Comparison of ENCODE assay signal across 24 mouse cellular contexts in genomic region chr1:157388027-157388426, GRCm38 (mm10). TPM values are rescaled to one million over a fixed set of nuclear protein-coding genes. Genes with fewer than 3 reads are reported as not detected.
DNase-seq lines count a peak whose midpoint lies in the region; ATAC-seq lines count a peak whose summit lies in the region.
"Had no signal": no experiment of that assay in that cellular context is flagged by ENCODE, and none has a peak within 500 bp of the region (broad histone marks: within the 10 kb centered on the region; RNA-seq: fewer than 3 reads in every experiment).

No protein-coding gene starts in this region.

- H3K27me3 ChIP-seq in hindbrain, embryonic 12.5 days: no peaks in the 10 kb centered on the region
- H3K27me3 ChIP-seq in hindbrain, embryonic 14.5 days (ENCODE audit: control insufficient read depth, insufficient read depth, low read length): no peaks in the 10 kb centered on the region
- H3K27me3 ChIP-seq in neural tube, embryonic 12.5 days (replicated peaks): no peaks in the 10 kb centered on the region
- H3K27me3 ChIP-seq: CH12.LX; kidney, embryonic 15.5 days; liver, embryonic 13.5 days; Patski; stomach, embryonic 15.5 days had no signal

- no peak overlapping the region for H3K9ac ChIP-seq in hindbrain, embryonic 12.5 days
- H3K9ac ChIP-seq in hindbrain, embryonic 14.5 days: no peak overlapping the region
- H3K9ac ChIP-seq in neural tube, embryonic 12.5 days: no peak overlapping the region
- H3K9ac ChIP-seq: kidney, embryonic 15.5 days; liver, embryonic 13.5 days; stomach, embryonic 15.5 days had no signal

- 0 out of 2 replicates have a peak, but pooled peaks cover 4% of the 10 kb centered on the region for H3K4me1 ChIP-seq in hindbrain, embryonic 12.5 days
- H3K4me1 ChIP-seq in hindbrain, embryonic 14.5 days (replicated peaks; ENCODE audit: control insufficient read depth, insufficient read depth, low read length): peaks cover 4% of the 10 kb centered on the region
- peaks cover 6% of the 10 kb centered on the region; the same call in 1 of the 2 replicates for H3K4me1 ChIP-seq in neural tube, embryonic 12.5 days
- H3K4me1 ChIP-seq: kidney, embryonic 15.5 days; liver, embryonic 13.5 days; stomach, embryonic 15.5 days had no signal

- 30% methylated on average over 4 of the region's 4 CpGs for WGBS in hindbrain, embryonic 12.5 days
- WGBS in hindbrain, embryonic 14.5 days: 11% methylated on average over 4 of the region's 4 CpGs
- 15% methylated on average over 4 of the region's 4 CpGs for WGBS in neural tube, embryonic 12.5 days

- no peak for DNase-seq in hindbrain, embryonic 14.5 days (ENCODE audit: low spot score)
- no peak for DNase-seq in neural tube, embryonic 10.5 days (ENCODE audit: extremely low spot score, low spot score)
- DNase-seq in embryo, embryonic 9.5 days (ENCODE audit: extremely low spot score): peak; percentile 24
- DNase-seq in gastrocnemius, postnatal 10 days: no peak
- DNase-seq in frontal cortex, postnatal 36 days (ENCODE audit: low spot score in 2 of 2): no peak
- DNase-seq: B cell, adult 2 months; cerebellum, adult 8-10 months; cerebellum, postnatal 36 days; heart, adult 11 months; kidney, adult 11 months; kidney, postnatal 36 days; liver, embryonic 13.5 days; lung, adult 2 months; lung, postnatal 14 days; right cerebral cortex, adult 18-20 months; thymus, postnatal 25 days had no signal

- peak overlapping the region; percentile 17; the same call in 1 of the 2 replicates for H3K4me2 ChIP-seq in hindbrain, embryonic 12.5 days (replicated peaks)
- no peak overlapping the region for H3K4me2 ChIP-seq in hindbrain, embryonic 14.5 days (replicated peaks)
- 0 out of 2 replicates have a peak overlapping the region, but pooled peaks have one; percentile 24 for H3K4me2 ChIP-seq in neural tube, embryonic 12.5 days (replicated peaks)
- H3K4me2 ChIP-seq: heart, embryonic 11.5 days; kidney, embryonic 15.5 days; liver, embryonic 13.5 days; stomach, embryonic 15.5 days had no signal

- no peak overlapping the region for H3K4me3 ChIP-seq in hindbrain, embryonic 12.5 days
- no peak overlapping the region for H3K4me3 ChIP-seq in hindbrain, embryonic 14.5 days (replicated peaks; ENCODE audit: low read length)
- no peak overlapping the region for H3K4me3 ChIP-seq in neural tube, embryonic 12.5 days
- H3K4me3 ChIP-seq: kidney, embryonic 15.5 days; liver, embryonic 13.5 days; stomach, embryonic 15.5 days had no signal

- H3K36me3 ChIP-seq in hindbrain, embryonic 12.5 days: no peaks in the 10 kb centered on the region
- H3K36me3 ChIP-seq in hindbrain, embryonic 14.5 days (replicated peaks; ENCODE audit: control insufficient read depth, insufficient read depth): no peaks in the 10 kb centered on the region
- H3K36me3 ChIP-seq in neural tube, embryonic 12.5 days: no peaks in the 10 kb centered on the region
- H3K36me3 ChIP-seq: G1E; kidney, embryonic 15.5 days; liver, embryonic 13.5 days; stomach, embryonic 15.5 days had no signal

- H3K27ac ChIP-seq in hindbrain, embryonic 12.5 days: no peak overlapping the region
- no peak overlapping the region for H3K27ac ChIP-seq in hindbrain, embryonic 14.5 days
- no peak overlapping the region for H3K27ac ChIP-seq in neural tube, embryonic 12.5 days
- H3K27ac ChIP-seq: kidney, embryonic 15.5 days; liver, embryonic 13.5 days; stomach, embryonic 15.5 days had no signal

- ATAC-seq in hindbrain, embryonic 12.5 days (ENCODE audit: low FRiP score): 0 out of 2 replicates have a peak, but pooled peaks have one; percentile 60
- ATAC-seq in hindbrain, embryonic 14.5 days (ENCODE audit: low FRiP score): no peak
- peak; percentile 53; the same call in 1 of the 2 replicates for ATAC-seq in neural tube, embryonic 12.5 days (ENCODE audit: low FRiP score, low read depth)
- ATAC-seq: Patski had no signal

- H3K9me3 ChIP-seq in hindbrain, embryonic 12.5 days (replicated peaks): no peaks in the 10 kb centered on the region
- H3K9me3 ChIP-seq in hindbrain, embryonic 14.5 days (ENCODE audit: control insufficient read depth, low read length): no peaks in the 10 kb centered on the region
- no peaks in the 10 kb centered on the region for H3K9me3 ChIP-seq in neural tube, embryonic 12.5 days
- H3K9me3 ChIP-seq: G1E; kidney, embryonic 15.5 days; liver, embryonic 13.5 days; stomach, embryonic 15.5 days had no signal

RNA-seq across cellular contexts. Expression of gene Rasal2, which starts 24.4 kb away (rescaled TPM):
- 36.1 and 38.7 TPM in 2 replicates for polyA plus RNA-seq in hindbrain, embryonic 12.5 days (2016; fragmentation: Nextera tagmentation; extraction: Ambion mirVana)
- polyA plus RNA-seq in hindbrain, embryonic 14.5 days (2014; fragmentation: Nextera tagmentation; extraction: Ambion mirVana): 42.1 and 45.5 TPM in 2 replicates
- 31.8 and 32.3 TPM in 2 replicates for polyA plus RNA-seq in neural tube, embryonic 12.5 days (2016; fragmentation: Nextera tagmentation; extraction: Ambion mirVana)
- total RNA-seq in gastrocnemius, postnatal 10 days (2021): 10 to 100 TPM; 13.1 to 17.4 TPM
